Mouse (Mus musculus) erythroblast, embryonic 14.5 days (primary cell): ENCODE data around the gene Lrsam1.

Source experiments
- GATA1 ChIP-seq: IDR thresholded peaks from 2 replicates; pipeline ENCODE4 v1.6.1; 2012; ENCODE audit warnings: low read length, inconsistent platforms, mixed read lengths
- TAL1 ChIP-seq: IDR thresholded peaks from 3 replicates; pipeline ENCODE4 v1.6.1; 2012; ENCODE audit warnings: low read length, inconsistent platforms, mixed read lengths

- TF ChIP-seq GATA1: no peak
- no peak for TF ChIP-seq TAL1
These were observed 24.4 kb upstream of the Lrsam1 start for GRCm38 (mm10) chr2:32985844-32986243.
